Mouse (Mus musculus): ENCODE measurements at regions not wholly inside any gene's neighbourhood (a gene's known extent, or its start where the extent isn't known, plus 50 kb on each side); places are given as distances from the start of the nearest gene placed in this dataset.

DNA sequence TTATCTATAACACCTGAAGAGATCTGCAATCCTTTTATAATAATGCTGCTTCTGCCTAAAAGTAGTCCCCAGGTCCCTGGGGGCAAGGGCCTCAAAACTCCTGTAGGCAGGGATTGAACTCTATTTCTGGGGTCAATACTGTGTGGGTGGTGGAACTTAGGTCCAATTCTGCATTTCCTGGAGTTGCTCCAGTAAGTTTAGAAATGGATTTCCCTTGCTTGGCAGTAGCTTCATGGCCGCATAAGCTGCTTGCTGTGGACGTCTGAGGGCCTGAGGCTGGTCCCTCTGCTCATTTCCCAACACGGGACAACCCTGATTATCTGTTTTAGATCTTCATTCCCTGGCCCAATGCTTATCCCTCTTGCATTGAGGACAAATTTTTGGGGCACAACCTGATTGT is 118.0 kb upstream of the Peli1 start:
- Histone ChIP-seq H3K27ac (ENCODE audit: insufficient read depth, low read depth, low read length) (no peak overlapping the region), H3K36me3 (ENCODE audit: control insufficient read depth, insufficient read depth, low read length) (no peaks in the 10 kb centered on the region), H3K4me3 (ENCODE audit: low read depth, low read length) (no peak overlapping the region), H3K27me3 (ENCODE audit: control insufficient read depth, insufficient read depth, low read length) (no peaks in the 10 kb centered on the region), H3K4me1 (ENCODE audit: control insufficient read depth, insufficient read depth, insufficient read length, low read length) (0 out of 2 replicates have a peak, but pooled peaks cover 2% of the 10 kb centered on the region)
- 83% methylated on average over 3 of the region's 3 CpGs for WGBS
- TF ChIP-seq POLR2A (IDR thresholded peaks at IDR 0.05; ENCODE audit: low read depth, low read length): no peak
- no peak for TF ChIP-seq CTCF (IDR thresholded peaks at IDR 0.05; ENCODE audit: extremely low read depth, insufficient read length, insufficient replicate concordance, low read depth, low read length)

DNA sequence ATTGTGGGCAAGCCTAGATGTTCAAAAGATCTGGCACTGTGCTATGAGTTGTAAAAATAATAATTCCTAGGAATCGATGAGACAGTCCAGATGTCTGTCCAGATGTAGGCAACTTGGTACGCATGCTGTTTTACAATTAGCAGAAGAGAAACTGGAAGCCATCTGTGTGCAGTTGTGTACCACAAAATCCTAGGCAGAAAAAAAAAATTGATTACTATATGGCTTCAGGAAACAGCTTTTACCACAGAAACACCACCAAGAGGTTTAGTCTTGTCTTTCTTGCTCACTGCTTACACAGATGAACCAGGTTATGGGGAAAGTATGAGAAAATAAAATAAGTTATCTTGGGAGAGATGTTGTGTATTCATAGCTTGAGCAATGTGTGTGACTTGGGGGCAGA is 109.5 kb upstream of the Peli1 start:
- H3K4me1 ChIP-seq (ENCODE audit: control insufficient read depth, insufficient read depth, insufficient read length, low read length): peaks cover 10% of the 10 kb centered on the region; the same call in 1 of the 2 replicates
- 71% methylated on average over 2 of the region's 2 CpGs for WGBS
- H3K27me3 ChIP-seq (ENCODE audit: control insufficient read depth, insufficient read depth, low read length): no peaks in the 10 kb centered on the region
- H3K4me3 ChIP-seq (ENCODE audit: low read depth, low read length): no peak overlapping the region
- H3K27ac ChIP-seq (ENCODE audit: insufficient read depth, low read depth, low read length): no peak overlapping the region
- H3K36me3 ChIP-seq (ENCODE audit: control insufficient read depth, insufficient read depth, low read length): no peaks in the 10 kb centered on the region
- no peak for TF ChIP-seq POLR2A (IDR thresholded peaks at IDR 0.05; ENCODE audit: low read depth, low read length)
- TF ChIP-seq CTCF (IDR thresholded peaks at IDR 0.05; ENCODE audit: extremely low read depth, insufficient read length, insufficient replicate concordance, low read depth, low read length): no peak

DNA sequence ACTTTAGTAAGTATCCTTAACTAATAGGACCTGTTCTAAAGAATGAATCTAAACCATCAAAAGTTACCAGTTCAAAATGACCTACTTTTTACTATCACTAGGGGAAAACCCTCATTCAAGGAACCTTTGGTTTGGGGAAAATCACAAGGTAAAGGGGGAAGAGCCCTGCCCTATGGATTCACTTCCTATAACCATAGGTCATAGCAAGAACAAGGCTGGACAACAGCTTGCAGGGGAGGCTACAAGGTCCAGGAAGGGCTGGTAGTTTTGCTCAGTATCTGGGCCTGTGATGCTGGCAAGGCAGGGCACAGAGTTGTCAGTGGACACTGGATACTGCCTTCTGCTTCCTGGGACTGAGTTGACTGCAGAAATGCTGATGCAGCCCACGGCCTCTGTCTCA is 109.1 kb upstream of the Peli1 start:
- H3K4me1 ChIP-seq (ENCODE audit: control insufficient read depth, insufficient read depth, insufficient read length, low read length): peaks cover 10% of the 10 kb centered on the region; the same call in 1 of the 2 replicates
- no peak overlapping the region for H3K4me3 ChIP-seq (ENCODE audit: low read depth, low read length)
- H3K27ac ChIP-seq (ENCODE audit: insufficient read depth, low read depth, low read length): no peak overlapping the region
- 81% methylated on average over 1 of the region's 1 CpGs for WGBS
- TF ChIP-seq POLR2A (IDR thresholded peaks at IDR 0.05; ENCODE audit: low read depth, low read length) (no peak), CTCF (IDR thresholded peaks at IDR 0.05; ENCODE audit: extremely low read depth, insufficient read length, insufficient replicate concordance, low read depth, low read length) (no peak)
- H3K36me3 ChIP-seq (ENCODE audit: control insufficient read depth, insufficient read depth, low read length): no peaks in the 10 kb centered on the region
- H3K27me3 ChIP-seq (ENCODE audit: control insufficient read depth, insufficient read depth, low read length): no peaks in the 10 kb centered on the region

DNA sequence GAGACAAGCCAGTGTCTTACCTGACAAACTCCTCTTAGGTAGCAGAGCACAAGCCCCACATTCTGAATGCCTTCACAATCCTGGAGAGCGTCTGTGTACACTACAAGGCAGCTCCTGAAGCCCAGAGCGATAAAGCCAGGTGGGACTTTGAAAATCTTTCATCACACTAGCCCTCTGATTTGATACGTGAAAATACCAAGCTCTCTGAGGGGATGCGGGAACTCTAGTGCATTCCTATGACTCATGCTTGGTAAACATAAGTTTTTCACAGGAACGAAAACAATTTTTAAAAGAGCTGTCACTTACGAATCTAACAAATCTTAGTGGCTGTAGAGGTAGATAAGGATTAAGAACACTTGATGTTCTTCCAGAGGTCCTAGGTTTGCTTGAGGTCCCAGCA is 108.6 kb upstream of the Peli1 start:
- H3K36me3 ChIP-seq (ENCODE audit: control insufficient read depth, insufficient read depth, low read length): no peaks in the 10 kb centered on the region
- WGBS: 77% methylated on average over 6 of the region's 6 CpGs
- H3K27me3 ChIP-seq (ENCODE audit: control insufficient read depth, insufficient read depth, low read length): no peaks in the 10 kb centered on the region
- no peak overlapping the region for H3K4me3 ChIP-seq (ENCODE audit: low read depth, low read length)
- TF ChIP-seq POLR2A (IDR thresholded peaks at IDR 0.05; ENCODE audit: low read depth, low read length): no peak
- TF ChIP-seq CTCF (IDR thresholded peaks at IDR 0.05; ENCODE audit: extremely low read depth, insufficient read length, insufficient replicate concordance, low read depth, low read length): no peak
- peaks cover 10% of the 10 kb centered on the region; the same call in 1 of the 2 replicates for H3K4me1 ChIP-seq (ENCODE audit: control insufficient read depth, insufficient read depth, insufficient read length, low read length)
- no peak overlapping the region for H3K27ac ChIP-seq (ENCODE audit: insufficient read depth, low read depth, low read length)

DNA sequence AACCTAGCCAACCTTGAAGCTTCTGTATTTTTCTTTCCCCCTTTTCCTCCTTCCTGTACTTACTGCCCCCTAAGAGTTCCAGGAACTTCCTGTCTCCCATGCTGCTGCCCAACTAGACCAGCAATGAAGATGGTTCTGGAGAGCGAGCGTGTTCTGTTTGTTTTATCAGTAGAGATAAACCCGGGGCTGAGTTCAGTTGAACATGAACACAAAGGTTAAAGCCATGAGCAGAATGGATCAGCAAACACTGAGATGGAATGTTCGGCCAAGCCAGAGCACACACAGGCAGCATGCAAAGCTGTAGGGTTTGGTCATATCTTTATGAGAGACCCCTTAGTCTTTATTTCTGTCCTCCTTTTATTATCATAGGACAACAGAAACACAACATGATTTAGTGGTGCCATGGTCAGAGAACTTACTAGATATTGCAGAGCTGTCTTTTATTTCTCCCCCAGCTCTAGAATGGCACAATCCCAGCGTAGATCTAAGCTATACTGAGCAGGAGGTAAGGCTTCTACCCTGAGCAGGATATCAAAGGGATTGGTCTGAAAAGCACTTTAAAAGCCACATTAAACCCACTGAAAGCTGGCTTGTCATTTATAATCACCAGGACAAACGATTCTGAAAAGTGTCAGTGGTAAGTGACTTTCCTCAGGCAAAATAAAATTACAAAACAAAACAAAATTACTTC is 105.9 kb upstream of the Peli1 start:
- WGBS: 24% methylated on average over 6 of the region's 6 CpGs
- H3K4me3 ChIP-seq (ENCODE audit: low read depth, low read length): no peak overlapping the region
- TF ChIP-seq CTCF (IDR thresholded peaks at IDR 0.05; ENCODE audit: extremely low read depth, insufficient read length, insufficient replicate concordance, low read depth, low read length) (no peak), POLR2A (IDR thresholded peaks at IDR 0.05; ENCODE audit: low read depth, low read length) (no peak)
- H3K4me1 ChIP-seq (ENCODE audit: control insufficient read depth, insufficient read depth, insufficient read length, low read length): peaks cover 10% of the 10 kb centered on the region; the same call in 1 of the 2 replicates
- no peaks in the 10 kb centered on the region for H3K27me3 ChIP-seq (ENCODE audit: control insufficient read depth, insufficient read depth, low read length)
- peak overlapping the region; percentile 29 for H3K27ac ChIP-seq (ENCODE audit: insufficient read depth, low read depth, low read length)
- H3K36me3 ChIP-seq (ENCODE audit: control insufficient read depth, insufficient read depth, low read length): no peaks in the 10 kb centered on the region

DNA sequence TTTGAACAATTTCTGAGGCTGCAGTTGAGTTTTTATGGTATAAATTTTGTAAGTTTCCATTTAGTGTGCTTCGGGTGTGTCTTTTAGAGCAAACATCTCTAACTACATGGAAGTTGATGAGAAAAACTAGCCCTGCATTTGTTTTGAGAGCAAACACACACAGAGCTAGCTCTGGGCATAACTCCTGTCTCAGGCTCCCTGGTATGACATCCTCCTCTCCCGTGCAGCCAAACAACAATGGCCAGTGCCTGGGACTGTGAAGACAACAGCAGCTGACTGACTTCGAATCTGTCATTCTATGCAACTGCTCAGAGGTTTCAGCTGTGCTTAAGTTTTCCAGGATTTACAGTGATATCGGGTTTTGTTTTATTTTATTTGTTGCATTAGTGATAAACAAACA is 105.3 kb upstream of the Peli1 start:
- no peak for TF ChIP-seq CTCF (IDR thresholded peaks at IDR 0.05; ENCODE audit: extremely low read depth, insufficient read length, insufficient replicate concordance, low read depth, low read length)
- TF ChIP-seq POLR2A (IDR thresholded peaks at IDR 0.05; ENCODE audit: low read depth, low read length): no peak
- H3K27me3 ChIP-seq (ENCODE audit: control insufficient read depth, insufficient read depth, low read length): no peaks in the 10 kb centered on the region
- 64% methylated on average over 4 of the region's 4 CpGs for WGBS

DNA sequence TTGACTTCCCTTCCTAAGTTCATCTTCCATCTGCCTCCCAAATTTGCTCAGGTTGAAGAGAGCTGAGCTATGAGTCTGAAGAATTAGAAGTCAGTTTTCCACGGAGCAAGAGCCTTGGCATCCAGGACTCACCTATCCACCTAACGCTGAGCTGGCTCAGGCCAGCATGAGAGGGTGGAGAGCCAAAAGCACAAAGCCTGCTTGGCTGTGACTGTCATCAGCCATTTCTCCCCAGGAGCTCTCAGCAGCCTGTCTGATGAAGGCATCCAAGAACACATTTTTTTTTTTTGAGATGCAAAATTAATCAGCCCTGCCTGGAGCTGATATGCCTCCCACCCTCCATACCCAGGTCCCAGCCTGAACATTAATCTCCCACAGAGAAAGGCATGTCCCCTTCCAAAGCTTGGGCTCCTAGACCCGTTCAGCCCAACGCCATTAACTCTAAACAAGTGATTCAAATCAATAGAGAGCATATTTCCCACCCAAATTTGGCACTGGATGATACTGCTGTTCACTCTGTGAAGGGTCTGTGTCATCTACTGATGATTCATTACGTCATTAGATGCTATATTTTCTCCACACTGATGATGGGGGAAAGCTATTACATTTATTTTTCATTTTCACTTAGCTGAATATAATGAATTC is 103.8 kb upstream of the Peli1 start:
- H3K4me1 ChIP-seq (ENCODE audit: control insufficient read depth, insufficient read depth, insufficient read length, low read length): peaks cover 8% of the 10 kb centered on the region; the same call in 1 of the 2 replicates
- H3K36me3 ChIP-seq (ENCODE audit: control insufficient read depth, insufficient read depth, low read length): no peaks in the 10 kb centered on the region
- no peak overlapping the region for H3K4me3 ChIP-seq (ENCODE audit: low read depth, low read length)
- 87% methylated on average over 5 of the region's 5 CpGs for WGBS
- TF ChIP-seq POLR2A (IDR thresholded peaks at IDR 0.05; ENCODE audit: low read depth, low read length) (no peak), CTCF (IDR thresholded peaks at IDR 0.05; ENCODE audit: extremely low read depth, insufficient read length, insufficient replicate concordance, low read depth, low read length) (no peak)
- H3K27ac ChIP-seq (ENCODE audit: insufficient read depth, low read depth, low read length): no peak overlapping the region
- no peaks in the 10 kb centered on the region for H3K27me3 ChIP-seq (ENCODE audit: control insufficient read depth, insufficient read depth, low read length)

More for the DNA sequence above, 105.3 kb upstream of the Peli1 start:
- H3K36me3 ChIP-seq (ENCODE audit: control insufficient read depth, insufficient read depth, low read length): no peaks in the 10 kb centered on the region
- H3K4me1 ChIP-seq (ENCODE audit: control insufficient read depth, insufficient read depth, insufficient read length, low read length): peaks cover 10% of the 10 kb centered on the region; the same call in 1 of the 2 replicates
- peak overlapping the region; percentile 22; the same call in 1 of the 2 replicates for H3K27ac ChIP-seq (ENCODE audit: insufficient read depth, low read depth, low read length)
- no peak overlapping the region for H3K4me3 ChIP-seq (ENCODE audit: low read depth, low read length)
